ENCODE assay signal across 26 mouse cellular contexts in the genomic region with DNA sequence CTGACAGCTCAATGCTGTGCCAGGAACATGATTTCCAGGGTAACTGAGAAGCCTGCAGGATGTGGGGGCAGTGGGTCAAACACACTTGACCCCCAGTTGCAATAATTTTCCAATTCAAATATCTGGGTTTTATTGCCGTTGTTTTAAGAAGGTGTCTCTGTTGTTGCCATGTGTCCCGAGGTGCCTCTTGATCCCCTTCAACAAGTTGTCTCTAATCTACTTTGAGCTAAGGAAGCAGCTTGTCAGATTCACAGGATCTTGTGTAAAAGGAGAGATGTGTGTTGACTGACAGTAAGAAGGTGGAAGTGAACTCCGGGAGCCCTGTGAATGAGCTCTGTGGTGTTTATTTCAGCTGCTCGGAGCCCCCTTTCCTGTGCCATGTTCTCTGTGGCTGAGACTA. TPM values are rescaled to one million over a fixed set of nuclear protein-coding genes. Genes with fewer than 3 reads are reported as not detected.
DNase-seq lines count a peak whose midpoint lies in the region; ATAC-seq and TF ChIP-seq lines count a peak whose summit lies in the region.
"Had no signal": no experiment of that assay in that cellular context is flagged by ENCODE, and none has a peak within 500 bp of the region (broad histone marks: within the 10 kb centered on the region; RNA-seq: fewer than 3 reads in every experiment).

No protein-coding gene starts in this region.

- H3K4me3 ChIP-seq in kidney, adult 2 months (ENCODE audit: insufficient read depth, low read depth, low read length): no peak overlapping the region
- H3K4me3 ChIP-seq in kidney, embryonic 15.5 days (replicated peaks): no peak overlapping the region
- no peak overlapping the region for H3K4me3 ChIP-seq in limb, embryonic 11.5 days (ENCODE audit: low read depth, low read length)
- H3K4me3 ChIP-seq in forebrain, embryonic 11.5 days (ENCODE audit: low read depth, low read length): no peak overlapping the region
- H3K4me3 ChIP-seq: embryonic facial prominence, embryonic 10.5 days; embryonic facial prominence, embryonic 12.5 days; forebrain, embryonic 12.5 days had no signal

- H3K27ac ChIP-seq in kidney, adult 2 months (ENCODE audit: insufficient read depth, low read depth, low read length): no peak overlapping the region
- H3K27ac ChIP-seq in kidney, embryonic 15.5 days: no peak overlapping the region
- H3K27ac ChIP-seq in limb, embryonic 11.5 days (replicated peaks; ENCODE audit: low read depth, low read length): no peak overlapping the region
- no peak overlapping the region for H3K27ac ChIP-seq in forebrain, embryonic 11.5 days (ENCODE audit: low read depth, low read length)
- H3K27ac ChIP-seq: embryonic facial prominence, embryonic 10.5 days; embryonic facial prominence, embryonic 12.5 days; forebrain, embryonic 12.5 days had no signal

- peak; percentile 36 for DNase-seq in kidney, adult 2 months
- no peak for DNase-seq in kidney, adult 8-10 months
- peak; percentile 34 for DNase-seq in kidney, postnatal 14 days
- peak; percentile 75 for DNase-seq in forelimb bud, embryonic 11.5 days (ENCODE audit: low read depth, low spot score)
- peak; percentile 65 for DNase-seq in limb, embryonic 11.5 days (ENCODE audit: low spot score)
- no peak for DNase-seq in forebrain, embryonic 11.5 days (ENCODE audit: low spot score)
- DNase-seq: adrenal gland, adult 8-10 months; adrenal gland, postnatal 14 days; adrenal gland, postnatal 36 days; B cell, adult 2 months; cerebellum, adult 11-12 months; cerebellum, adult 2 months; cerebellum, adult 9-10 months; cerebellum, postnatal 10 days; cerebellum, postnatal 25 days had no signal

- H3K27me3 ChIP-seq in kidney, adult 2 months (replicated peaks; ENCODE audit: control insufficient read depth, insufficient read depth, low read length): no peaks in the 10 kb centered on the region
- H3K27me3 ChIP-seq in kidney, embryonic 15.5 days: no peaks in the 10 kb centered on the region
- H3K27me3 ChIP-seq in limb, embryonic 11.5 days (ENCODE audit: control insufficient read depth, insufficient read depth, low read length): no peaks in the 10 kb centered on the region
- no peaks in the 10 kb centered on the region for H3K27me3 ChIP-seq in forebrain, embryonic 11.5 days (ENCODE audit: control insufficient read depth, insufficient read depth, low read length)
- H3K27me3 ChIP-seq: CH12.LX; embryonic facial prominence, embryonic 12.5 days had no signal

- no peaks in the 10 kb centered on the region for H3K36me3 ChIP-seq in kidney, adult 2 months (ENCODE audit: control insufficient read depth, insufficient read depth, low read length)
- no peaks in the 10 kb centered on the region for H3K36me3 ChIP-seq in kidney, embryonic 15.5 days
- no peaks in the 10 kb centered on the region for H3K36me3 ChIP-seq in limb, embryonic 11.5 days (ENCODE audit: control insufficient read depth, insufficient read depth, low read length)
- H3K36me3 ChIP-seq in forebrain, embryonic 11.5 days (ENCODE audit: control insufficient read depth, insufficient read depth, low read length): no peaks in the 10 kb centered on the region
- H3K36me3 ChIP-seq: embryonic facial prominence, embryonic 10.5 days; embryonic facial prominence, embryonic 12.5 days; forebrain, embryonic 12.5 days; G1E had no signal

- no peak overlapping the region for H3K4me2 ChIP-seq in kidney, embryonic 15.5 days
- no peak overlapping the region for H3K4me2 ChIP-seq in limb, embryonic 11.5 days (ENCODE audit: low read depth, severe bottlenecking)
- H3K4me2 ChIP-seq in forebrain, embryonic 11.5 days (ENCODE audit: low read depth, low read length, severe bottlenecking): no peak overlapping the region
- H3K4me2 ChIP-seq: embryonic facial prominence, embryonic 12.5 days; forebrain, embryonic 12.5 days had no signal

- no peak for TF ChIP-seq CTCF in kidney, adult 2 months (conservative IDR thresholded peaks at IDR 0.05; ENCODE audit: insufficient read depth, insufficient read length, low read depth, low read length)

- TF ChIP-seq POLR2A in kidney, adult 2 months (IDR thresholded peaks at IDR 0.05; ENCODE audit: low read depth, low read length): no peak

- no peak overlapping the region for H3K9ac ChIP-seq in kidney, embryonic 15.5 days
- H3K9ac ChIP-seq in limb, embryonic 11.5 days (ENCODE audit: low read length): no peak overlapping the region
- H3K9ac ChIP-seq in forebrain, embryonic 11.5 days (ENCODE audit: low read length): no peak overlapping the region
- H3K9ac ChIP-seq: embryonic facial prominence, embryonic 12.5 days; forebrain, embryonic 12.5 days had no signal

- no peak for ATAC-seq in kidney, embryonic 15.5 days (replicated peaks; ENCODE audit: low FRiP score)
- ATAC-seq in limb, embryonic 11.5 days (ENCODE audit: insufficient number of reproducible peaks, low FRiP score, low TSS enrichment, low read depth): peak; percentile 55; the same call in 1 of the 2 replicates
- no peak for ATAC-seq in forebrain, embryonic 11.5 days (replicated peaks; ENCODE audit: low FRiP score)
- ATAC-seq: activated CD4-positive, CD25-positive, alpha-beta regulatory T cell, adult 4 months; CD4-positive, CD25-positive, alpha-beta regulatory T cell, adult 4 months; forebrain, embryonic 14.5 days; forebrain, embryonic 16.5 days; Patski had no signal

- WGBS in kidney, adult 2 months: 32% methylated on average over 4 of the region's 4 CpGs
- WGBS in kidney, embryonic 15.5 days: 22% methylated on average over 4 of the region's 4 CpGs
- WGBS in limb, embryonic 11.5 days: 24% methylated on average over 4 of the region's 4 CpGs
- WGBS in forebrain, embryonic 11.5 days: 79% methylated on average over 4 of the region's 4 CpGs

- no peaks in the 10 kb centered on the region for H3K9me3 ChIP-seq in kidney, embryonic 15.5 days (replicated peaks)
- H3K9me3 ChIP-seq in limb, embryonic 11.5 days (ENCODE audit: control insufficient read depth, low read length): no peaks in the 10 kb centered on the region
- no peaks in the 10 kb centered on the region for H3K9me3 ChIP-seq in forebrain, embryonic 11.5 days (ENCODE audit: control insufficient read depth, low read length)
- H3K9me3 ChIP-seq: embryonic facial prominence, embryonic 10.5 days; embryonic facial prominence, embryonic 12.5 days; forebrain, embryonic 12.5 days had no signal

- no peaks in the 10 kb centered on the region for H3K4me1 ChIP-seq in kidney, adult 2 months (ENCODE audit: control insufficient read depth, insufficient read depth, low read length)
- peaks cover 3% of the 10 kb centered on the region for H3K4me1 ChIP-seq in kidney, embryonic 15.5 days
- H3K4me1 ChIP-seq in limb, embryonic 11.5 days (ENCODE audit: control insufficient read depth, insufficient read depth, low read length): no peaks in the 10 kb centered on the region
- H3K4me1 ChIP-seq in forebrain, embryonic 11.5 days (replicated peaks; ENCODE audit: control insufficient read depth, insufficient read depth, low read length): no peaks in the 10 kb centered on the region
- H3K4me1 ChIP-seq: embryonic facial prominence, embryonic 10.5 days; embryonic facial prominence, embryonic 12.5 days had no signal

RNA-seq across cellular contexts. Expression of a gene that starts 16.6 kb away (rescaled TPM):
- 28.0 and 28.6 TPM in 2 replicates for polyA plus RNA-seq in kidney, adult 2 months (2012; rRNA removed)
- 60.8 and 65.7 TPM in 2 replicates for polyA plus RNA-seq in kidney, embryonic 15.5 days (2015; fragmentation: Nextera tagmentation; extraction: Ambion mirVana)
- 95.2 and 95.6 TPM in 2 replicates for polyA plus RNA-seq in limb, embryonic 11.5 days (2014; fragmentation: Nextera tagmentation; extraction: Ambion mirVana)
- polyA plus RNA-seq in forebrain, embryonic 11.5 days (2014; fragmentation: Nextera tagmentation; extraction: Ambion mirVana): 87.3 and 91.9 TPM in 2 replicates

Comparison
In these comparisons a context has a peak if more than half of its experiments do, and no peak if none do; other contexts are left out.
1. DNase-seq: peak in kidney, adult 2 months (single experiment), kidney, postnatal 14 days (single experiment), forelimb bud, embryonic 11.5 days (single experiment) and limb, embryonic 11.5 days (single experiment); none in kidney, adult 8-10 months (0 of 2) and forebrain, embryonic 11.5 days (single experiment).